Mouse (Mus musculus): ENCODE data around the gene Bbs9.

DNA sequence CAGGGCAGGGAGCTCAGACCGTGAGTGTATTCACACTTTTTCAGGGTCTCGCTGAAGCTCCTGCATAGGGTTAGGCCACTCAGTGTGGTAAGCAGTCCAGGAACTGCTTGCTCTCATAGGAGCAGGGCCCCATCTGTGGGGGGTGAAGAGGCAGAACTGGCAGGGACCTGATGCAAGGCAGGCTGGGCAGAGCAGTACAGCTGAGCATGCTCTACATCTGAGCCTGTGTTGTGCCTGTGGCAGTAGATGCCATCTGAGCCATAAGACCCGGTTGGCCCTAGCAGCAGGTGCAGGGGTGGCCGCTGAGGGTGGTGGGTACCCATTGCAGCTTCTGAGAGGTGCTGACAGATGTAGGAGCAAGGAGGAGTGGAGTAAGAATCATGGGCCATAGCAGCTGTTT lies 202.5 kb downstream of the Bbs9 start:
- TF ChIP-seq POLR2A (IDR thresholded peaks at IDR 0.05; ENCODE audit: borderline replicate concordance, extremely low read depth, low read depth, low read length) (no peak), CTCF (IDR thresholded peaks at IDR 0.05; ENCODE audit: insufficient read depth, low read length) (no peak)
